Mouse (Mus musculus) midbrain, embryonic 14.5 days (tissue): ENCODE measurements around the gene Insm1. TPM values are rescaled to one million over a fixed set of nuclear protein-coding genes. Genes with fewer than 3 reads are reported as not detected.
A peak's percentile ranks its signal among the peaks of the same experiment; 100 is the strongest.

Experiments used
- ATAC-seq: fragments of 200-750 bp; cut with Nextera tagmentation; 2 replicates; pipeline ENCODE4 v1.8.0; 2017; ENCODE audit warnings: moderate number of reproducible peaks, moderate library complexity; ENCODE audit not compliant: low FRiP score, low TSS enrichment
- DNase-seq: peaks from one replicate; pipeline ENCODE4 v3.0.0-alpha.2; 2015
- H3K27ac ChIP-seq: fragments of 300-500 bp; sonication (generic); replicated peaks from 2 replicates; pipeline ENCODE4 v1.5.1; 2014; ENCODE audit warnings: mild to moderate bottlenecking, low read depth, low read length, moderate library complexity
- H3K27me3 ChIP-seq: fragments of 300-500 bp; sonication (generic); 2 replicates; pipeline ENCODE4 v1.6.1; 2014; ENCODE audit warnings: low read length, control low read depth, mixed read lengths; ENCODE audit not compliant: control insufficient read depth, insufficient read depth
- H3K36me3 ChIP-seq: fragments of 300-500 bp; sonication (generic); 2 replicates; pipeline ENCODE4 v1.6.1; 2014; ENCODE audit warnings: low read length, control low read depth; ENCODE audit not compliant: control insufficient read depth, insufficient read depth
- H3K4me1 ChIP-seq: fragments of 300-500 bp; sonication (generic); 2 replicates; pipeline ENCODE4 v1.6.1; 2014; ENCODE audit warnings: mild to moderate bottlenecking, antibody characterized with exemption, low read length, control low read depth; ENCODE audit not compliant: control insufficient read depth, insufficient read depth
- H3K4me2 ChIP-seq: fragments of 300-500 bp; sonication (generic); 2 replicates; pipeline ENCODE4 v1.6.1; 2014; ENCODE audit warnings: mild to moderate bottlenecking, low read length, moderate library complexity
- H3K4me3 ChIP-seq: fragments of 300-500 bp; sonication (generic); replicated peaks from 2 replicates; pipeline ENCODE4 v1.5.1; 2014; ENCODE audit warnings: low read depth, low read length
- H3K9ac ChIP-seq: fragments of 300-500 bp; sonication (generic); replicated peaks from 2 replicates; pipeline ENCODE4 v1.6.1; 2014; ENCODE audit warnings: mild to moderate bottlenecking, low read length, moderate library complexity
- H3K9me3 ChIP-seq: fragments of 300-500 bp; sonication (generic); 2 replicates; pipeline ENCODE4 v1.6.1; 2016; ENCODE audit warnings: low read length, control low read depth, mixed read lengths; ENCODE audit not compliant: control insufficient read depth
- WGBS: fragments of 180-500 bp; shearing (Covaris S2); extraction: QIAGEN DNeasy Blood & Tissue Kit; methylation state at CpG from one replicate; pipeline ENCODE4 v1.1.7; 2014; 5-methylcytosine and 5-hydroxymethylcytosine counted together
- polyA plus RNA-seq: library from polyadenylated mRNA; unstranded; fragments of >200 nt; fragmentation: Nextera tagmentation; extraction: Ambion mirVana; gene quantifications from 2 replicates; pipeline ENCODE4 v1.2.1, GENCODE M21; 2014

The Insm1 gene
- polyA plus RNA-seq, 1 experiment from 2014 or later = 7.6 TPM

GRCm38 (mm10) chr2:146222279-146223175 is 806 bp downstream of the Insm1 start:
- Histone ChIP-seq H3K4me3 (peak overlapping the region; percentile 77), H3K36me3 (no peaks in the 10 kb centered on the region), H3K9me3 (no peaks in the 10 kb centered on the region), H3K9ac (peak overlapping the region; percentile 92), H3K27ac (peak overlapping the region; percentile 98), H3K4me2 (peak overlapping the region; percentile 90), H3K4me1 (peaks cover 49% of the 10 kb centered on the region), H3K27me3 (peaks cover 9% of the 10 kb centered on the region; the same call in 1 of the 2 replicates)
- WGBS = under 1% methylated on average over 122 of the region's 133 CpGs
- ATAC-seq (peak; percentile 25), DNase-seq (peak; percentile 79)

GRCm38 (mm10) chr2:146223176-146223905 is 1.6 kb downstream of the Insm1 start:
- under 1% methylated on average over 75 of the region's 75 CpGs for WGBS
- H3K4me2 ChIP-seq = peak overlapping the region; percentile 90
- peak; percentile 78 for DNase-seq

GRCm38 (mm10) chr2:146224141-146224540 is 2.4 kb downstream of the Insm1 start:
- H3K27ac ChIP-seq = peak overlapping the region; percentile 98
- H3K36me3 ChIP-seq = no peaks in the 10 kb centered on the region
- 5% methylated on average over 7 of the region's 7 CpGs for WGBS
- H3K27me3 ChIP-seq = peaks cover 16% of the 10 kb centered on the region
- H3K4me3 ChIP-seq = peak overlapping the region; percentile 77
- ATAC-seq (no peak), DNase-seq (peak; percentile 46)
- H3K4me1 ChIP-seq = peaks cover 35% of the 10 kb centered on the region
- no peaks in the 10 kb centered on the region for H3K9me3 ChIP-seq
- peak overlapping the region; percentile 90 for H3K4me2 ChIP-seq
- H3K9ac ChIP-seq = peak overlapping the region; percentile 92

More at GRCm38 (mm10) chr2:146223176-146223905, 1.6 kb downstream of the Insm1 start:
- peaks cover 9% of the 10 kb centered on the region; the same call in 1 of the 2 replicates for H3K27me3 ChIP-seq
- ATAC-seq = peak; percentile 7; the same call in 1 of the 2 replicates
- peaks cover 42% of the 10 kb centered on the region for H3K4me1 ChIP-seq
- H3K9ac ChIP-seq = peak overlapping the region; percentile 92
- H3K9me3 ChIP-seq = no peaks in the 10 kb centered on the region
- no peaks in the 10 kb centered on the region for H3K36me3 ChIP-seq
- H3K4me3 ChIP-seq = peak overlapping the region; percentile 77
- H3K27ac ChIP-seq = peak overlapping the region; percentile 98

GRCm38 (mm10) chr2:146225818-146226217 is 4.1 kb downstream of the Insm1 start:
- ATAC-seq = no peak
- H3K4me1 ChIP-seq = peaks cover 27% of the 10 kb centered on the region
- no peaks in the 10 kb centered on the region for H3K36me3 ChIP-seq
- peak overlapping the region; percentile 90 for H3K4me2 ChIP-seq
- peak overlapping the region; percentile 7 for H3K4me3 ChIP-seq
- H3K27ac ChIP-seq = no peak overlapping the region
- H3K9ac ChIP-seq = peak overlapping the region; percentile 39; the same call in 1 of the 2 replicates
- no peaks in the 10 kb centered on the region for H3K9me3 ChIP-seq
- WGBS = 5% methylated on average over 6 of the region's 6 CpGs
- peaks cover 14% of the 10 kb centered on the region for H3K27me3 ChIP-seq
- DNase-seq = no peak

GRCm38 (mm10) chr2:146226484-146226883 is 4.8 kb downstream of the Insm1 start:
- 9% methylated on average over 9 of the region's 9 CpGs for WGBS
- Histone ChIP-seq H3K9me3 (no peaks in the 10 kb centered on the region), H3K27me3 (peaks cover 14% of the 10 kb centered on the region), H3K4me3 (no peak overlapping the region; the same call in 1 of the 2 replicates), H3K27ac (no peak overlapping the region), H3K9ac (no peak overlapping the region), H3K4me1 (peaks cover 24% of the 10 kb centered on the region), H3K4me2 (peak overlapping the region; percentile 90), H3K36me3 (no peaks in the 10 kb centered on the region)
- no peak for ATAC-seq
- DNase-seq = peak; percentile 50

- DNase-seq (peak; percentile 23), ATAC-seq (no peak)
- Histone ChIP-seq H3K9ac (no peak overlapping the region), H3K4me3 (no peak overlapping the region), H3K36me3 (no peaks in the 10 kb centered on the region), H3K27me3 (peaks cover 14% of the 10 kb centered on the region), H3K4me1 (peaks cover 24% of the 10 kb centered on the region), H3K27ac (no peak overlapping the region), H3K4me2 (no peak overlapping the region), H3K9me3 (no peaks in the 10 kb centered on the region)
- WGBS = 59% methylated on average over 3 of the region's 3 CpGs
Measured at GRCm38 (mm10) chr2:146227646-146228045, 5.9 kb downstream of the Insm1 start.

GRCm38 (mm10) chr2:146228435-146228834 is 6.7 kb downstream of the Insm1 start:
- Histone ChIP-seq H3K4me2 (no peak overlapping the region), H3K4me1 (peaks cover 23% of the 10 kb centered on the region), H3K36me3 (no peaks in the 10 kb centered on the region), H3K4me3 (no peak overlapping the region), H3K9ac (no peak overlapping the region), H3K27ac (no peak overlapping the region), H3K9me3 (no peaks in the 10 kb centered on the region), H3K27me3 (peaks cover 13% of the 10 kb centered on the region)
- 55% methylated on average over 2 of the region's 2 CpGs for WGBS
- DNase-seq (no peak), ATAC-seq (no peak)

GRCm38 (mm10) chr2:146231485-146231884 is 9.8 kb downstream of the Insm1 start:
- 94% methylated on average over 2 of the region's 2 CpGs for WGBS
- DNase-seq (no peak), ATAC-seq (no peak)
- Histone ChIP-seq H3K27ac (no peak overlapping the region), H3K4me3 (no peak overlapping the region), H3K9me3 (no peaks in the 10 kb centered on the region), H3K4me2 (no peak overlapping the region), H3K4me1 (peaks cover 7% of the 10 kb centered on the region; the same call in 1 of the 2 replicates), H3K36me3 (no peaks in the 10 kb centered on the region), H3K27me3 (peaks cover 11% of the 10 kb centered on the region), H3K9ac (no peak overlapping the region)
